Mouse (Mus musculus) liver, embryonic 13.5 days (tissue): ENCODE measurements at regions not wholly inside any gene's neighbourhood (a gene's known extent, or its start where the extent isn't known, plus 50 kb on each side); places are given as distances from the start of the nearest gene placed in this dataset.
A peak's percentile ranks its signal among the peaks of the same experiment; 100 is the strongest.
"Not testable (repeated sequence)": the region's sequence is repeated elsewhere in the genome, so short reads cannot be mapped to it uniquely, and the experiment has no call there.

Experiments used
- ATAC-seq: fragments of 200-750 bp; cut with Nextera tagmentation; 2 replicates; pipeline ENCODE4 v1.8.0; 2017; ENCODE audit warnings: low read depth, mild to moderate bottlenecking, moderate number of reproducible peaks, moderate library complexity
- DNase-seq: peaks from one replicate; pipeline ENCODE4 v3.0.0; 2022
- H3K27ac ChIP-seq: fragments of 300-500 bp; sonication (generic); 2 replicates; pipeline ENCODE4 v1.5.1; 2015; ENCODE audit warnings: moderate library complexity, mild to moderate bottlenecking, inconsistent platforms
- H3K27me3 ChIP-seq: fragments of 300-500 bp; sonication (generic); 2 replicates; pipeline ENCODE4 v1.6.1; 2015; ENCODE audit warnings: mild to moderate bottlenecking, inconsistent platforms
- H3K36me3 ChIP-seq: fragments of 300-500 bp; sonication (generic); 2 replicates; pipeline ENCODE4 v1.6.1; 2015; ENCODE audit warnings: mild to moderate bottlenecking, inconsistent platforms
- H3K4me1 ChIP-seq: fragments of 300-500 bp; sonication (generic); replicated peaks from 2 replicates; pipeline ENCODE4 v1.6.1; 2015; ENCODE audit warnings: inconsistent platforms
- H3K4me2 ChIP-seq: fragments of 300-500 bp; sonication (generic); 2 replicates; pipeline ENCODE4 v1.6.1; 2015; ENCODE audit warnings: inconsistent platforms, mild to moderate bottlenecking, moderate library complexity
- H3K4me3 ChIP-seq: fragments of 300-500 bp; sonication (generic); replicated peaks from 2 replicates; pipeline ENCODE4 v1.5.1; 2015; ENCODE audit warnings: mild to moderate bottlenecking, inconsistent platforms
- H3K9ac ChIP-seq: fragments of 300-500 bp; sonication (generic); 2 replicates; pipeline ENCODE4 v1.6.1; 2015; ENCODE audit warnings: mild to moderate bottlenecking, inconsistent platforms
- H3K9me3 ChIP-seq: fragments of 300-500 bp; sonication (generic); replicated peaks from 2 replicates; pipeline ENCODE4 v1.6.1; 2016; ENCODE audit warnings: inconsistent platforms
- WGBS: fragments of 180-500 bp; shearing (Covaris S2); methylation state at CpG from one replicate; pipeline ENCODE4 v1.1.7; 2015; ENCODE audit not compliant: insufficient replicate concordance; 5-methylcytosine and 5-hydroxymethylcytosine counted together

DNA sequence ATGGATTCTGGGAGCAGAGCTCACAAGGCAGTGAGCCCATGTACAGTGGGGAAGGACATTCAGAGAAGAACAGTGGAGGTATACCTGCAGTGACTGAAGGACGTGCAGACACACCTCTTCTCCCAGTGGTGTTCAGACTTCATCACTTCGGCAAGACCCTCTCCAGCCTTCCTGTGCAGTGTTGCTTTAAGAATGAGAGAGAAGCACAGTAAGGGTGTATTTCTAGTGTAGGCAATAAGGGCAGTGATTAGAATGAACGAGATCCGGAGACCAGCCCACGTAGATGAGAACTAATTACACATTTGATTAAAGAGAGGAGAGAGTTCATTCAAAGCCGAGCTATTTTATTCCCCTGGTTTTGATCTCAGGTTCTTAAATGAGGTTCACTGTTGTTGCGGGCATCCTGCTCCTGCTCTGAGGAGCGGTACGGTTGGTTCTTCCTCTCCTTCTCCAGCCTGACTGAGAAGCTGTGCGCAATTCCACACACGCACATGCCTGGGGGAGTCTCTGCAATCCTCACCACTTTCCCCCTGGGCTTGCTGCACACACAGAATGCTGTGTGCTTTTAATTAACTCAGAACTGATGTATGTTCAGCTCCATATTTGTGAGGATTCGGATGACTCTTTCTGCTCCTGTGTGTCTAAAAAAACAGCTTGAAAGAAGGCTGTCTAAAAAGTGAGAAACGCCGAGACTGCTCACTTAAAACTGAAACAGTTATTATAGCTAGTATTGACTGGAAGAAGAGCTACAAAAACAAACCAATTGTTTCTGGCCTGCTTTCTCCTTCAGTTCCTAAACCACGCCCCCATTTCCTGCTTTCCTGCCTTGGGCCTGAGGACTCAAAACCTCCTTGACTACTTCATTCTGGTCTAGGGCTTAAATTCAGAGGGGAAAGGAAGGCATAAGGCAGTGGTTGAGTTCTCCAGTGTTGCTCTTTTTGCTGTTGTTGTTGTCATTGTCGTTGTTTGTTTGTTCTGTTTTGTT, 114.2 kb upstream of the Fhl2 start:
- Histone ChIP-seq H3K4me1 (peaks cover 3% of the 10 kb centered on the region; the same call in 1 of the 2 replicates), H3K27ac (no peak overlapping the region), H3K36me3 (no peaks in the 10 kb centered on the region), H3K4me2 (no peak overlapping the region), H3K27me3 (no peaks in the 10 kb centered on the region), H3K9ac (no peak overlapping the region), H3K4me3 (no peak overlapping the region), H3K9me3 (no peaks in the 10 kb centered on the region)
- 67% methylated on average over 16 of the region's 16 CpGs for WGBS
- DNase-seq = no peak
- no peak for ATAC-seq

DNA sequence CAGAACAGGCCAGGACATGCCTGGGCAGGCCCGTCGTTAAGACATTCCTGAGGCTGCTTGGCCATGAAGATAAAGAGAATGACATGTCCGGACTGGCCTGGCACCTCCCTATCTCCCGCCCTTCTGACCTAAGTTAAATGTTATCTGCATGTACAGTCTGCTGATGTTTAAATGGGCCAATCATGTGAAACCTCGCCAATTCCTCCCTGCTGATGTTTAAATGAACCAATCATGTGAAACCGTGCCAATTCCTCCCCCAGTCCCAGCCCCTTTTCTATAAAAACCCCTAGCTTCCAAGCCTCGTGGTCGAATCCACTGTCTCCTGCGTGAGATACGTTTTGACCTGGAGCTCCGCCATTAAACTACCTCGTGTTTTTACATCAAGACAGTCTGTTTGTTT, 119.5 kb upstream of the Fhl2 start:
- not testable (repeated sequence) for DNase-seq, H3K27ac ChIP-seq, H3K4me2 ChIP-seq, H3K4me1 ChIP-seq, H3K4me3 ChIP-seq, H3K27me3 ChIP-seq, H3K9ac ChIP-seq, ATAC-seq, H3K9me3 ChIP-seq, H3K36me3 ChIP-seq
- WGBS = 60% methylated on average over 12 of the region's 12 CpGs

DNA sequence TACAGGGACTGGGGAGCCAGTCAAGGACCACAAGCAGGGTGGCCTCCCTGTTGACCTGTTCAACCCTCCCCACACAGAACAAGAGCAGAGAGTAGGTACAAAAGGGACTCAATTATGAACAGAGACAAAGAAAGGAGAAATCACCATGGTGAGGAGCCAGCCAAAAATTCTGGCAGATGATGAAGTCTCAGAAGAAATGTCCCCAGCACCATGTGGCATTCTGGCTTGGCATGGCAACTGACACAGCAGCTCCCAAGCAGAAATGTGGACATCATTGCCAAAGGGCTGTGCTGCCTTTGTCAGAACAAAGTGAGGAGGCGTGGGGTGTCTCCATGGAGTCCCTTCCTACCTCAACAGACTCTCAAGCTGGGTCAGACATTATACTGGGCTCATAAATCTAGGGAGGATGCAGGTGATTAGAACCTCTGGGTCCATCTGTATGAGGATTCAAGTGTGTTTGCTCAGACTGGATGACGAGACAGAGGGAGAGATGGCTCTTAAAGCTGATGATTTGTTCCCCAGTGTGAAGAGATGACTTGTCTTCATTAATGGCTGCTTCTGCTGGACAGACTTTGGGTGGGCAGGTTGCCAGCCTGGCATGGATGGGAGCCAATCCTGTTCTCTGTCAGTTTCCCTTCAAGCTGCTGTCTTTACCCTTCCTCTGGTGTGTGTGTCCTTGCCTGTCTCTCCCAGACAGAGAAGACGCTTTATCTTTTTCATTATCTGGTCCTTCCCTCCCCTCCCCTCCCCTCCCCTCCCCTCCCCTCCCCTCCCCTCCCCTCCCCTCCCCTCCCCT, 120.5 kb upstream of the Fhl2 start:
- WGBS = 54% methylated on average over 3 of the region's 3 CpGs
- H3K9ac ChIP-seq = no peak overlapping the region
- DNase-seq (no peak), ATAC-seq (no peak)
- H3K4me3 ChIP-seq = no peak overlapping the region
- H3K9me3 ChIP-seq = no peaks in the 10 kb centered on the region; the same call in 1 of the 2 replicates
- H3K27me3 ChIP-seq = no peaks in the 10 kb centered on the region
- no peak overlapping the region for H3K4me2 ChIP-seq
- H3K27ac ChIP-seq = no peak overlapping the region
- H3K36me3 ChIP-seq = no peaks in the 10 kb centered on the region
- H3K4me1 ChIP-seq = no peaks in the 10 kb centered on the region

DNA sequence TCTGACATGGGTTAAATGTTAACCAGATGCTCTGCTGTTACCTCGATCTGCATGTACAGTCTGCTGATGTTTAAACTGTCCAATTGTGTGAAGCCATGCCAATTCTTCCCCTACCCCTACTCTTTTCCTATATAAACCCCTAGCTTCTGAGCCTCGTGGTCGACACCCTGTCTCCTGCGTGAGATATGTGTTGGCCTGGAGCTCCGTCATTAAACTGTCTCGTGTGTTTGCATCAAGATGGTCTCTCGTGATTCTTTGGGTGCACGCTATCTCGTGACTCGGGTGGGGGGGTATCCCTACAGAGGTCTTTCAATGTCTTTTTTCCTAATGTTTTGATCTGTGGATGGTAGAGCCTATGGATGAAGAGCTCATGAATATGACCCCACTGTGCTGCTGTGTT, 110.9 kb upstream of the Nck2 start:
- ATAC-seq, H3K9ac ChIP-seq, DNase-seq, H3K4me2 ChIP-seq, H3K27ac ChIP-seq, H3K27me3 ChIP-seq, H3K4me1 ChIP-seq, H3K36me3 ChIP-seq, H3K4me3 ChIP-seq, H3K9me3 ChIP-seq: not testable (repeated sequence)
- WGBS = 83% methylated on average over 10 of the region's 10 CpGs

GRCm38 (mm10) chr1:43337168-43337784, 107.1 kb upstream of the Nck2 start:
- H3K27me3 ChIP-seq = no peaks in the 10 kb centered on the region
- no peaks in the 10 kb centered on the region for H3K4me1 ChIP-seq
- WGBS = 72% methylated on average over 3 of the region's 3 CpGs
- no peak for DNase-seq
- H3K4me2 ChIP-seq = no peak overlapping the region
- no peak overlapping the region for H3K9ac ChIP-seq
- no peak for ATAC-seq
- H3K9me3 ChIP-seq = peaks cover 6% of the 10 kb centered on the region; the same call in 1 of the 2 replicates
- no peaks in the 10 kb centered on the region for H3K36me3 ChIP-seq
- H3K27ac ChIP-seq = no peak overlapping the region
- no peak overlapping the region for H3K4me3 ChIP-seq

- Histone ChIP-seq H3K4me1 (peaks cover 8% of the 10 kb centered on the region; the same call in 1 of the 2 replicates), H3K36me3 (no peaks in the 10 kb centered on the region), H3K9me3 (peaks cover 6% of the 10 kb centered on the region; the same call in 1 of the 2 replicates), H3K27me3 (no peaks in the 10 kb centered on the region), H3K4me3 (no peak overlapping the region), H3K27ac (no peak overlapping the region), H3K9ac (no peak overlapping the region), H3K4me2 (no peak overlapping the region)
- DNase-seq = no peak
- 67% methylated on average over 6 of the region's 6 CpGs for WGBS
- no peak for ATAC-seq
Measured at GRCm38 (mm10) chr1:43338096-43338915, 106.1 kb upstream of the Nck2 start.

GRCm38 (mm10) chr1:43342848-43343247, 101.5 kb upstream of the Nck2 start:
- ATAC-seq (0 out of 2 replicates have a peak, but pooled peaks have one; percentile 22), DNase-seq (no peak)
- Histone ChIP-seq H3K36me3 (no peaks in the 10 kb centered on the region), H3K27me3 (no peaks in the 10 kb centered on the region), H3K4me3 (no peak overlapping the region), H3K4me1 (peaks cover 19% of the 10 kb centered on the region), H3K9ac (no peak overlapping the region), H3K4me2 (no peak overlapping the region), H3K27ac (no peak overlapping the region), H3K9me3 (no peaks in the 10 kb centered on the region)
- 64% methylated on average over 2 of the region's 2 CpGs for whole genome bisulfite sequencing

DNA sequence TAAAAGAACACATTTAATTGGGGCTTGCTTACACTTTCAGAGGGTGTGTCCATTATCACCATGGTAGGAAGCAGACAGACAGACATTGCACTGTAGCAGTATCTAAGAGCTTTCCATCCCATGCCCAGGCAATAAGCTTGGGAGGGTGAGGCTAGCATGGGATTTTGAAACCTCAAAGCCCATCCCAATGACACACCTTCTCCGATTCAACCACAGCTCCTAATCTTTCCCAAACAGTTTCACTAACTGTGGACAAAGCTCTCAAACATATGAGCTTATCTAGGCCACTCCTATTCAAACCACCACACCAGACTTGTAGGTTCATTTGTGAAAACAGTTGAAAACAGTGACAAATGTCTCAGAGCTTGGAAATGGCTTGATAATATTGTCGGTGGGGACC, 101.0 kb upstream of the Nck2 start:
- Histone ChIP-seq H3K4me3 (no peak overlapping the region), H3K9me3 (no peaks in the 10 kb centered on the region), H3K4me1 (peaks cover 19% of the 10 kb centered on the region), H3K36me3 (no peaks in the 10 kb centered on the region), H3K27ac (no peak overlapping the region), H3K4me2 (no peak overlapping the region), H3K9ac (no peak overlapping the region), H3K27me3 (no peaks in the 10 kb centered on the region)
- ATAC-seq = peak; percentile 88
- DNase-seq = no peak
- 21% methylated on average over 2 of the region's 2 CpGs for WGBS

DNA sequence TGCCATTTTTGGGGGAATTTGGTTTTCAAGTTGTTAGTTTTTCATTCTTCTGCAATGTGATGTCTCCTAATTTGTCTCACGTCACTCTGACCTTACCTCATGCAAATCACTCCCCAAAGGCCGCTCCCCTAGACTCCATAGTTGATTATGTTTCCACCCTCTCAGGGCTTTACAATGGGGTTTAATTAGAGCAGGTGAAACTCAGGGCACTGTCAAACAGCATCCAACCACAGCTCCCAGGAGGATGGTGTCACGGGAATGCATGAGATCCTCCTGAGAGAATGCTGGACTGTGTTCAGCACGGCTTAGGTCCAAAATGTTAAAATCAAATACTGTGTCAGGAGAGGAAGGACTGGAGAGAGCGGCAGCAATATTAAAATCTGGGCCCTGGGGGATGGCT, 100.4 kb upstream of the Nck2 start:
- DNase-seq (no peak), ATAC-seq (no peak)
- WGBS = 61% methylated on average over 5 of the region's 5 CpGs

GRCm38 (mm10) chr1:43347152-43347551, 97.2 kb upstream of the Nck2 start:
- no peak overlapping the region for H3K27ac ChIP-seq
- DNase-seq (no peak), ATAC-seq (no peak)
- H3K4me3 ChIP-seq = no peak overlapping the region
- peaks cover 19% of the 10 kb centered on the region for H3K4me1 ChIP-seq
- H3K4me2 ChIP-seq = no peak overlapping the region
- H3K27me3 ChIP-seq = no peaks in the 10 kb centered on the region
- no peak overlapping the region for H3K9ac ChIP-seq
- WGBS = 64% methylated on average over 4 of the region's 4 CpGs
- no peaks in the 10 kb centered on the region for H3K9me3 ChIP-seq
- no peaks in the 10 kb centered on the region for H3K36me3 ChIP-seq

More for the DNA sequence above, 100.4 kb upstream of the Nck2 start:
- peaks cover 19% of the 10 kb centered on the region for H3K4me1 ChIP-seq
- no peaks in the 10 kb centered on the region for H3K9me3 ChIP-seq
- H3K36me3 ChIP-seq = no peaks in the 10 kb centered on the region
- no peak overlapping the region for H3K9ac ChIP-seq
- no peak overlapping the region for H3K4me2 ChIP-seq
- no peak overlapping the region for H3K27ac ChIP-seq
- H3K4me3 ChIP-seq = no peak overlapping the region
- no peaks in the 10 kb centered on the region for H3K27me3 ChIP-seq
